Mouse (Mus musculus): ENCODE results near the gene Gm10490. TPM values are rescaled to one million over a fixed set of nuclear protein-coding genes. Genes with fewer than 3 reads are reported as not detected.
"Not testable (repeated sequence)": the region's sequence is repeated elsewhere in the genome, so short reads cannot be mapped to it uniquely, and the experiment has no call there.

Gm10490 gene
- not detected for total RNA-seq (2021)
- long read RNA-seq, experiment 1: 0 reads
- long read RNA-seq, experiment 2: 0 reads

- DNase-seq; H3K4me3 ChIP-seq; intact Hi-C loops (cut with DNase I); H3K27ac ChIP-seq: not testable (repeated sequence)
Measured at GRCm38 (mm10) chrX:7909242-7909641, at the start of gene Gm10490. Gene Gm10490 (plus strand): TSS chrX:7909542.

- no peak for DNase-seq
- no peak for TF ChIP-seq CTCF (IDR thresholded peaks at IDR 0.05)
- intact Hi-C loops (cut with DNase I): no loop called here
- Histone ChIP-seq H3K27ac (no peak overlapping the region), H3K4me3 (no peak overlapping the region)
Measured at GRCm38 (mm10) chrX:7863181-7863580, 46.2 kb upstream of the Gm10490 start.

GRCm38 (mm10) chrX:7864551-7864950, 44.8 kb upstream of the Gm10490 start:
- no peak overlapping the region for H3K27ac ChIP-seq
- intact Hi-C loops (cut with DNase I): no loop called here
- TF ChIP-seq CTCF (IDR thresholded peaks at IDR 0.05): no peak

GRCm38 (mm10) chrX:7865343-7865742, 44.0 kb upstream of the Gm10490 start:
- H3K27ac ChIP-seq: no peak overlapping the region
- no peak for TF ChIP-seq CTCF (IDR thresholded peaks at IDR 0.05)
- intact Hi-C loops (cut with DNase I): no loop called here
- DNase-seq: no peak
- H3K4me3 ChIP-seq: no peak overlapping the region

More at GRCm38 (mm10) chrX:7864551-7864950, 44.8 kb upstream of the Gm10490 start:
- DNase-seq: no peak
- H3K4me3 ChIP-seq: no peak overlapping the region

- TF ChIP-seq CTCF (IDR thresholded peaks at IDR 0.05): no peak
- DNase-seq: no peak
- H3K4me3 ChIP-seq: no peak overlapping the region
- no peak overlapping the region for H3K27ac ChIP-seq
- intact Hi-C loops (cut with DNase I): no loop called here
Measured at GRCm38 (mm10) chrX:7865786-7866185, 43.6 kb upstream of the Gm10490 start.

GRCm38 (mm10) chrX:7867141-7867540, 42.2 kb upstream of the Gm10490 start:
- intact Hi-C loops (cut with DNase I): no loop called here
- no peak for TF ChIP-seq CTCF (IDR thresholded peaks at IDR 0.05)
- Histone ChIP-seq H3K27ac (no peak overlapping the region), H3K4me3 (no peak overlapping the region)
- no peak for DNase-seq

GRCm38 (mm10) chrX:7868506-7868905, 40.8 kb upstream of the Gm10490 start:
- intact Hi-C loops (cut with DNase I): no loop called here
- H3K27ac ChIP-seq: no peak overlapping the region
- H3K4me3 ChIP-seq: no peak overlapping the region
- no peak for DNase-seq
- no peak for TF ChIP-seq CTCF (IDR thresholded peaks at IDR 0.05)

- TF ChIP-seq CTCF (IDR thresholded peaks at IDR 0.05): no peak
- H3K27ac ChIP-seq: no peak overlapping the region
- intact Hi-C loops (cut with DNase I): no loop called here
Measured at GRCm38 (mm10) chrX:7869826-7870225, 39.5 kb upstream of the Gm10490 start.

GRCm38 (mm10) chrX:7878007-7878419, 31.3 kb upstream of the Gm10490 start, which contains the start of gene Pim2:
Gene Pim2 (plus strand): TSS chrX:7878262.
- DNase-seq: peak; percentile 87
- Histone ChIP-seq H3K4me3 (peak within 1 kb of the TSS; percentile 79), H3K27ac (peak within 1 kb of the TSS; percentile 74)
- no peak for TF ChIP-seq CTCF (IDR thresholded peaks at IDR 0.05)
- intact Hi-C loops (cut with DNase I): loop anchor here (5.0 kb wide), 1 partner anchor 36 kb away; the partner anchor contains the start of gene Otud5

More at GRCm38 (mm10) chrX:7869826-7870225, 39.5 kb upstream of the Gm10490 start:
- no peak overlapping the region for H3K4me3 ChIP-seq
- DNase-seq: no peak

GRCm38 (mm10) chrX:7878495-7878894, 30.8 kb upstream of the Gm10490 start:
- no peak for TF ChIP-seq CTCF (IDR thresholded peaks at IDR 0.05)
- Histone ChIP-seq H3K27ac (peak overlapping the region; percentile 74; the same call in 1 of the 2 replicates), H3K4me3 (peak overlapping the region; percentile 79)
- intact Hi-C loops (cut with DNase I): loop anchor here (5.0 kb wide), 1 partner anchor 36 kb away; the partner anchor contains the start of gene Otud5
- peak; percentile 30 for DNase-seq

GRCm38 (mm10) chrX:7879819-7880218, 29.5 kb upstream of the Gm10490 start:
- Histone ChIP-seq H3K27ac (peak overlapping the region; percentile 69), H3K4me3 (peak overlapping the region; percentile 64)
- peak; percentile 68 for DNase-seq
- TF ChIP-seq CTCF (IDR thresholded peaks at IDR 0.05): peak; percentile 58
- intact Hi-C loops (cut with DNase I): loop anchor here (5.0 kb wide), 1 partner anchor 38 kb away; the partner anchor contains the start of gene Otud5

- Histone ChIP-seq H3K27ac (peak within 1 kb of the TSS; percentile 93), H3K4me3 (peak within 1 kb of the TSS; percentile 78)
- TF ChIP-seq CTCF (IDR thresholded peaks at IDR 0.05): peak; percentile 0; the same call in 1 of the 2 replicates
- intact Hi-C loops (cut with DNase I): no loop called here
- DNase-seq: peak; percentile 92
Measured at GRCm38 (mm10) chrX:7883841-7884567, 25.3 kb upstream of the Gm10490 start, which contains the start of gene Slc35a2. Gene Slc35a2 (plus strand): TSS chrX:7884028.

- Histone ChIP-seq H3K27ac (peak overlapping the region; percentile 93), H3K4me3 (peak overlapping the region; percentile 77)
- intact Hi-C loops (cut with DNase I): no loop called here
Measured at GRCm38 (mm10) chrX:7898211-7898610, 11.1 kb upstream of the Gm10490 start.

More at GRCm38 (mm10) chrX:7898211-7898610, 11.1 kb upstream of the Gm10490 start:
- DNase-seq: no peak
- TF ChIP-seq CTCF (IDR thresholded peaks at IDR 0.05): no peak

Measured in gastrocnemius, adult 2 months (tissue).